Mouse (Mus musculus): ENCODE data around the gene Aanat. TPM values are rescaled to one million over a fixed set of nuclear protein-coding genes. Genes with fewer than 3 reads are reported as not detected.

Gene Aanat
- total RNA-seq (2021) = 1 to 10 TPM in 1 of 2 experiments, under 1 TPM in 1; 0.64 to 1.5 TPM

- DNase-seq (ENCODE audit: low spot score in 2 of 2) = no peak
- intact Hi-C loops (cut with DNase I) = loop anchor here (2.0 kb wide), 1 partner anchor 42 kb away; no protein-coding TSS in a partner anchor
Measured at GRCm38 (mm10) chr11:116586310-116586709, at the start of gene Aanat. Gene Aanat, plus strand, starts transcription at chr11:116586432.

DNA sequence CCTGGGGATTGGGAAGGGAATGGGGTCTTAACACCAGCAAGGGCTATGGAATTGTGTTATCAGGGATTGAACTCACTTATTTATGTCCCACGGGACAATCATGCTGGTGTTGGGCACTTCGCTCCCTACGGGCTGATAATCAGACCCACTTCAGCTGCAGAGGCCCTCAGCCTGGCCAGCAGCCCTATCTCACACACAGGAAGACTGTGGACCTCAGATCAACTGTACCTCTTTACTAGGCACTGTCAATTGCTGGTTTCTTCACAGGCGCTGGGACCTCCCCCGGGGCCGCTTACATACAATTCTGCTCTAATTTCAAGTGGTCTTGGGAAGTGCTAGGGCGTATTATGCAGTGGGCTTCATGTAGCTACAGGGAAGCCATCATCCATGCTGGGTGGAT, 49.5 kb upstream of the Aanat start:
- intact Hi-C loops (cut with DNase I) = no loop called here
- no peak for DNase-seq (ENCODE audit: low spot score in 2 of 2)

DNA sequence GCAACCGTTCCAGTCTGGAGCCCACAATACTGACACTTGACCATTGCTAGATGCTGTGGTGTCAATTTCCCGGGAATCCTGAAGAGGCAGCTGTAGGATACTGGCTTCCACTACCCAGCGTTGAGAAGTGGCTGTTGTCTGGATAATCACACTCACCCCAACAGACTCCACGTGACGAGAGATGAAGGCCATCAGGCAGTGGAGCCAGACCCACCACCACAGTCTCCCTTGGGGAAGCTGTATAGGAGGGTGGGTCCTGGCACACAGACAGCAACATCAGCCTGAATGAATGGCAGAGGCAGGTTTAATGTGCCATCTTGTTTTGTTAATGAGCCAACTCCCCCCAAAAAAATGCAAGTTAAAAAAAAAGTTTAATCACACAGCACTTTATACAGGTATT, 48.8 kb upstream of the Aanat start:
- no peak for DNase-seq (ENCODE audit: low spot score in 2 of 2)
- intact Hi-C loops (cut with DNase I) = no loop called here

DNA sequence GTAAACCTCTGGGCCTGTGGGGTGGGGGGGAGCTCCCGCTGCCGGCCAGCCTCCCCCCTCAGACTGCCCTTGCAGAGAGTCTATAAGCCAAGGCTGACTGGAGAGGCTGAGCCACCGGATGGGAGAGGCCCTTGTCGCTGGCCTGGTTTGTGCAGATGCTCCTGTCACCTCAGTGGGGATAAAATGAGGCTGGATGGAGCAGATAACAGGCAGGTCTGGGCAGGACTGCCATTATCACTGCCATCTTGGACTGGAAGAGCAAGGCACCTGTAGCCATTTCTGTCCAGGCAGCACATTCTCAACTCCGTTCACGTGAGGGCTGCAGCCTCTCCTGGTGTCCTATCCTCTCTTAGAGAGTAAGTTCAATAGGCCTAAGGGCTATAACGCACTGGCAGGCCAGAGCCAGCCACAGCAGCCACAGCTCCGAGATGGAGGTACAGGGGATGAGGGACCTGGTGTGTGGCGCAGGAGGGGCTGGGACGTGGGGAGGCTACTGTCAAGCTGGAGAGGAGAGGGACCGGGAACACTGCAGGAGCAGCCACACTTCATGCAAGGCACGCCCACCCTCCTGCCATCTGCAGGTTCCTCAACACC, 48.0 kb upstream of the Aanat start:
- intact Hi-C loops (cut with DNase I) = no loop called here
- DNase-seq (ENCODE audit: low spot score in 2 of 2) = no peak

DNA sequence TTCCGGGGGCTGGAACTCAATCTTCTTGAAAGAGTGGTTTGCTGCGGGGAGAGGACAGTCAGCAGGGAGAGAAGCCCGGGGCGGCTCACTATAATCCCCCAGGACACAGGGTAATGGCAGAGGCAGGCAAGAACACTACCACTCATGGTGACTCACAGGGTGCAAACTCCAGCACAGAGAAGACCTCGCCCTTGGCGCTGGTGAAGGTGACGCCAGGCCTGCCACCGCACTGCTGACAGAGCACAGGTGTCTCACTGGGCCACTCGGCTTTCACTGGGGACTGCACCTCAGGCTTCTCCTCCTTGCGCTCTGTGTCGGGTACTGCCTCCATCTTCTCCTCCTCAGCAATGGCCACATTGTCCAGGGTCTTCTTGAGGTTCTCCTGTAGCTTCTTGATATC, 45.0 kb upstream of the Aanat start:
- no peak for DNase-seq (ENCODE audit: low spot score in 2 of 2)
- intact Hi-C loops (cut with DNase I) = no loop called here

GRCm38 (mm10) chr11:116543110-116543509, 43.1 kb upstream of the Aanat start:
- DNase-seq (ENCODE audit: low spot score in 2 of 2) = peak; percentile 57 to 71
- intact Hi-C loops (cut with DNase I) = no loop called here

DNA sequence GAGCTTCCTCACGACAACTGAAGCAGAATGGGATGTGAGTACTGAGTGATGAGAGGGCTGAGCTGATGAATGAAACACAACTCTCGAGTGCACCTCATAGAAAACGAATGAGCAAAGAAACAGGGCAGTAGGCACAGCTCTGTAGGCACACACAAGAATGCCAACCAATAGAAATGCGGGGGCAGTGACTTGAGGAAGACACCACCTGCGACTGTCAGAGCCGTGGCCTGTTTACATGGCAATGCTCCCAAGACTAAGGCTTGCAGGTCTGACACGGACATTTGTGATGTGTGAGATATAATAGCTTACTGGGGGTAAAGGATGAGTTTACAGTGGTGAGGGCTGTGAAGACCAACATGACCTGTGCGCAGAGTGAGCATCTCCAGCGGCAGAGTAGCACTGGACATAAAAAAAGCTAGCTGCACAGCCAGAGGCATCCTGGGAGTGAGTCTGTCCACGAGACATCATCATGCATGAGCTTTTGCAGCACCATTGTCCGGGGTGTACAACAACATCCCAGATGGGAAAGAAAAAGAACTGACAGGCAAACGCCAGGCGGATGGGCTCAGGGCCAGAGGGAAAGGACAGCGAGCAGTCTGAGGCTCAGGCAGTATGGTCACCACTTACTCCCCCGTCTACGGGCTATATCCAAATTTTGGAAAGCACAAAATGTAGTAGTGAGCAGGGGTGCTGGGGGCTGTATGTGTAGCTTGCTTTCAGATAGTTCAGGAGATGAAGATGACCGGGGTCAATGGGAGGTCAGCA, 38.8 kb upstream of the Aanat start:
- no peak for DNase-seq (ENCODE audit: low spot score in 2 of 2)
- intact Hi-C loops (cut with DNase I) = no loop called here

DNA sequence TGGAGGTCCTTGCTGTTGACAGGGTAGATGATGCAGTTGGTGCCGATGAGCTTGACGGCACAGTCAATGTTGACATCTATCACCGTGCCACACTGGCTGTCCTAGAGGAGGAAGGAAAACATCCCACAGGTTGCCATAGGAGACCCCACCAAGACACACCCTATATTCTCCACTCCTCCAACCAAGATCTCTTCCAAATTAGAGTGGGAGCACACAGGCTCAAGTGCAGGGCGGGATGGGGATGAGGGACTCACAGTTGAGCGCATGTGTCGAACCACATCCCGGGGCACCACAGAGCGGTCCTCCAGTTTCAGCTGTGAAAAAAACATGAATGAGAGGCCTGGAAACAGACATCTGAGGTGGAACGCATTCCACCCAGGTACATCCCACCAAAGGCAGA, 37.5 kb upstream of the Aanat start:
- intact Hi-C loops (cut with DNase I) = no loop called here
- no peak for DNase-seq (ENCODE audit: low spot score in 2 of 2)

GRCm38 (mm10) chr11:116549273-116550038, 36.8 kb upstream of the Aanat start:
- no peak for DNase-seq (ENCODE audit: low spot score in 2 of 2)
- intact Hi-C loops (cut with DNase I) = no loop called here

GRCm38 (mm10) chr11:116550748-116551147, 35.5 kb upstream of the Aanat start:
- no peak for DNase-seq (ENCODE audit: low spot score in 2 of 2)
- intact Hi-C loops (cut with DNase I) = no loop called here

GRCm38 (mm10) chr11:116552194-116552593, 34.0 kb upstream of the Aanat start:
- intact Hi-C loops (cut with DNase I) = no loop called here
- DNase-seq (ENCODE audit: low spot score in 2 of 2) = peak in 1 of 2 experiments; percentile 84

DNA sequence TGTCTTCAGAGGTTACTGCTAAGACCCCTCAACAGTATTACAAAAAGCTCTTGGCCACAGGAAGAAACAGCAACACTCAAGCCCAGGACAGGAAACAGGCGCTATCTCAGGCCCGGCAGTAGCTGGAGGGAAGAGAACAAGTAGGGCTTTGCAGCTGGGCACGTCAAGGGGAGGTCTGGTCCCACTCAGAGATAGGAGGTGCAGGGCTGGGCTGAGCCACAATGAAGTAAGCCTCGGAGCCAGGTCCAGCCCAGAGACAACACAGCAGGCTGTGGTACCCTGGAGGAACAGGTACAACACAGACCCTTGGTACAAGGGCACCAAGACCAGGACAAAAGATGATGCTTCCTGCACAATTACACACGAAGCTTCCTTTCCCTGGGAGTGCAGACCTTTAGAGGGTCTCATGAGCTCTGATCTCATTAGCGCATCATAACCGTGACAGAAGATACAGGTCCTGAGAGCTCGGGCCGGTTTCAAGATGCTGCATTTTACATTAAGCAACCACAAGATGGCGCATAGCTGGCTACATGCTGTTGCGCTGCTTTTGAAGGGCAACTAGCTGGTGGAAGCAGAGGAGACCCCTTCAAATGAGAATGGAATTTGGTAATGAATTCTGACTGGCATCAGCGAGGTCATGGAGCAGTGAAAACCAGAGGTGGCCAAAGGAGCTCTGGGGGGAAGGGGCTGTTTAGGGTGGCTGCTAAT, 31.9 kb upstream of the Aanat start:
- intact Hi-C loops (cut with DNase I) = loop anchor here (1.0 kb wide), 1 partner anchor 74 kb away; no protein-coding TSS in a partner anchor
- DNase-seq (ENCODE audit: low spot score in 2 of 2) = peak in 1 of 2 experiments; percentile 56

DNA sequence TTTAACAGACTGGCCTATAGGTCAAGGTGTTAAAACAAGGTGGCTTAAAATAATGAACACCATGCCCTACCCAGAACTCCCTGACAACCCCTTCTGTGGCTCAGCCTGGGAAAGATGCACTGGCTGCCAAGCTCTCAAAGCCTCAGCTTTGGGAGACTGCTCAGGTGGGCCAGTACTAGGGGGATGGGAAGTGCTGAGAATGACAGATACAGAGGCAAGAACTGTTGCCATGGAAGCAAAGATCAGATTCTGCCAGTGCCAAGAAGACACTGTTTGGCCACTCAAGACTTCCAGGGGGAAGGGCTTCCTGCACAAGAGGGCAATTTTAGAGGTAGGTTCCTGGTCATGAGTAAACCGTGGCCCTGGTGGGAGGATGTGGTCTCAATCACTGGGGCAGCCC, 30.7 kb upstream of the Aanat start:
- no peak for DNase-seq (ENCODE audit: low spot score in 2 of 2)
- intact Hi-C loops (cut with DNase I) = no loop called here

DNA sequence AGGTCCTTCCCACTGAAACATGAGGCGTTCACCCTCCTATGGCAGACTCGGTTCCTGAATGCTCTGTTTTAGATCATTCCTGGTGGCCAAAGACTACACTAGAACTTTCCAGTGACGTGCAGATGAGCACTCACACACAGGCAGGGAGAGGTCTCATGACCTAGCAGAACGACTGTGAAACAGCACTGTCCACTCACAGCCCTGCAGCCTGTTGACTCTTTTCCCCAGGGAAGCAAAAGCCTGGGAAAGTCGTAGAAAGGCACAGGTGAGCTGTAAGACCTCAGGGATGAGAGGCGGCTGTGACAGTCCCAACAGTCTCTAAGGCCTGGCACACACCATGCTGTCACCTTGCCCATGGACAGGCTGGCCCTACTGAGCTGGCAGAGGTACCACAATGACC, 29.9 kb upstream of the Aanat start:
- intact Hi-C loops (cut with DNase I) = no loop called here
- DNase-seq (ENCODE audit: low spot score in 2 of 2) = no peak

DNA sequence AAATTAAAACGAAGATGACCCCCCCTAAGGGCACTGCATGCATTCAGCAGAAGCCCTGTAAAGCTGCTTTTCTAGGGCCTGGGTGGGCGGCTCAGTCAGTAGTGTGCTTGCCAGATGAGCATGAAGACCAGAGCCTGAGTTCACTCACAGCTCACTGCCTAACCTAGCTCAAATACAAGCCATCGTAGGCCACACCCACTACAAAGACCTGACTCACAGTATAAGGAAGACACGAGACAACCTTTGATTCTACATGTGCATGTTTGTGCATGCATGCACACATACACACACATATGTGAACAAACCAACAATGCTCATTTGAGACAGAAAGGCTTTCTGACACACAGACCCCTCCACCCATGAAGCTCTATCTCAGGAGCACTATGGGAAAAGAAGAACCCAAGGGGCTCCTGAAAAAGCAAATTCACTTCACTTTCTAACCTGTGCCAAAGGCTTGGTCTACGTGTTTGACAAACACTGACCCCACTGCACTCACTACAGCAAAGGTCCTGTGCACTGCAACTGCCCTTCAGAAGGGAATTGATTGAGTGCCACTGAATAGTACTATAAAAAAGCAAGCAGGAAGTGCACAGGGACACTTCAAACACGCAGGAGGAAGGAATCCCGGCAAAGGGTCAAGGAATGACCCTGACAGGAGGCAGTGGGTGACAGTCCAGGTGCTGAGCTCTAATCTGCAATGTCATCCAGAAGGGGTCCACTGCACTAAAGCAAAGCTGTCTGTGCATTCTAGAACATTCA, 20.8 kb upstream of the Aanat start:
- intact Hi-C loops (cut with DNase I) = no loop called here
- no peak for DNase-seq (ENCODE audit: low spot score in 2 of 2)

DNA sequence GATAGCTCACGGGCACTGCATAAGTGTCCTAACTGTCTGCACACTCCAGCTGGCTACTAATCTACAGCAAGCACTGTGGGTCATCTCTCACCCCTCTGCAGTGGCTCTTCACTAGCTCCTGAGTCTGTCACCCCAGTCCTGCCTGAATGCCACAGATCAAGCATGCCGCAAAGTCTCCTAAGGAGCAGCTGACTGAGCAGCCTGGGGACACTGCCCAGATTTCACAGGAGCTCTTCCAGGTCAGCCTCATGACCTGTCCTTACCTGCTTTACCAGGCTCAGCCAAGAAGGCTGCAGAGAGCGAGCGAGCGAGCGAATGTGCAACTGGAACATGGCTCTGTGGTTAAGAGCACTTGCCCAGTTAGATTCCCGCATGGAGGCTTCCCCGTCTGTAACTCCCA, 18.7 kb upstream of the Aanat start:
- intact Hi-C loops (cut with DNase I) = no loop called here
- no peak for DNase-seq (ENCODE audit: low spot score in 2 of 2)

DNA sequence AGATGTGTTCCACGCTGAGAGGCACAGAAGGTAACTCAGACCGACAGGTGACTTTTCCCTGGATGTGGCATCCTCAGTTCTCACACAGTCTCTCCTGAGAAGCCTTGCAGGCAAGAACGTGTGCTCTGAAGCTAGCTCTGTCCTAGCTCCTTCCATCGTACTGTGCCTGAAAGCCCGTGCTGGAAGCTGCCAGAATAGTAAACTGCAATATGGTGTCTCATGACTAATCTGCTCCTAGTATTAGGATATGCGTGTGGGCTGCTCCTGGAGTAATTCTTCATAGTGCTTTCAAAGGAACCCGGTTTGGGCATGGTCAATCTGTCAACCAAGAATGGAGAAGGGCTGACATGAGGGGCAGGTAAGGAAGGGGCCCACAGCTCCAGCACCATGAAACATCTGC, 15.4 kb upstream of the Aanat start:
- no peak for DNase-seq (ENCODE audit: low spot score in 2 of 2)
- intact Hi-C loops (cut with DNase I) = no loop called here

GRCm38 (mm10) chr11:116571767-116572679, 14.2 kb upstream of the Aanat start:
- intact Hi-C loops (cut with DNase I) = no loop called here
- DNase-seq (ENCODE audit: low spot score in 2 of 2) = no peak
